Mouse (Mus musculus): ENCODE measurements at regions not wholly inside any gene's neighbourhood (a gene's known extent, or its start where the extent isn't known, plus 50 kb on each side); places are given as distances from the start of the nearest gene placed in this dataset.

DNA sequence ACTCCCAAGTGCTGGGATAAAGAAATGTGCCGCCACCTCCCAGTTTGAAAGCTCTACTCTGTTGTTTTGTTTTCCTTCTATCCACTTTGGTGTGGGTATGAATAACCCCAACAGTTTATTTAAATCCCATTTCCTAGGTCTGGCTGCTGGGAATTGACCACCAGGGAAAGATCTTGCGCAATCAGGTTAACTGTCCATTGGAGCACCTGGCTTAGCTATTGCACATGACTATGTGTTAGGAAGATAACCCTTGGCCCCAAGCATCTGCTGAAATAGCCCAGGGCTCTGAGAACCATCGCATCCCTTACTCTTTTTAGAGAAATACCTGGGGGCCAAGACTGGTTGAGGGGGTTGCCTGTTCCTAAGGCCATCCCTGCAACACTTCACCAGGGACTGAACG is 74.0 kb downstream of the Foxb1 start:
- no peak for TF ChIP-seq CTCF (conservative IDR thresholded peaks at IDR 0.05; ENCODE audit: low read length)
- TF ChIP-seq NANOG (IDR thresholded peaks at IDR 0.05; ENCODE audit: borderline replicate concordance, low read length) = no peak
